Mouse (Mus musculus) E14TG2a.4 (cell line): Measurements from ENCODE around the gene Clpsl2.

Experiments used
- CTCF ChIP-seq: conservative IDR thresholded peaks from 2 replicates; pipeline ENCODE4 v1.5.1; 2014; ENCODE audit warnings: low read length
- NANOG ChIP-seq: IDR thresholded peaks from 2 replicates; pipeline ENCODE4 v1.6.1; 2014; ENCODE audit warnings: borderline replicate concordance, low read length, mixed read lengths
- POU5F1 ChIP-seq: IDR thresholded peaks from 2 replicates; pipeline ENCODE4 v1.6.1; 2014; ENCODE audit warnings: low read length, borderline replicate concordance

DNA sequence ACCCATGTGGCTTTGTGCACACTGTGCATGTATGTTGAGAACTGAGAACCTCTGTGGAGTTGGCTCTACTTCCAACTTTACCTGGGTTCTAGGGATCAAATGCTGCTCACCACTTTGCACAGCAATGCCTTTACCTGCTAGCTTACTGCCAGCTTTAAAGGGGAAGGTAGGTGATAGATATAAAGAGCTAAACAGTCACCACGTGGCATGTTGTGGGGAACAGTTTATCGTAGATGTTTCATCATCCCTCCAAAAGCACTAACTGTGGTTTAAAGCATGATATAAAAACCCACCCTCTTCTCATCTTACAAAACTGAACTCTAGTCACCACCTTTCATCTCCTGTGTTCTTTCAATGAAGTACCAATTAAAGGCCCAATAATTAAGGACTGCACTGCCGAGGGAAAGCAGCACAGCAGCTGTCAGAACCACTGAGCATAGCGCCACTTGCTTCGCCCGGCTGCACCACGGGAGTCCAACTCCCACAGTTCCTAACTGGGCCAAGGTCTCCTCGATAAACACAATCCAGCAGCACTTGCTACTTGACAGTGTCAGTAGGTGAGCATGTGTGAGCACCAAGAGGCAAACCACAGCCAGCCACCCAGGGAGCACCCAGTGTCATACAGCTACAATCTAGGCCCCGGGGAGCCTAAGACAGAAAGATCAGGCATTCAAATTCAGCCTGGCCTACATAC, 52.5 kb downstream of the Clpsl2 start:
- no peak for TF ChIP-seq CTCF
- TF ChIP-seq NANOG, result no peak
- TF ChIP-seq POU5F1, result no peak
